Mouse (Mus musculus): ENCODE measurements around the gene Cant1.

DNA sequence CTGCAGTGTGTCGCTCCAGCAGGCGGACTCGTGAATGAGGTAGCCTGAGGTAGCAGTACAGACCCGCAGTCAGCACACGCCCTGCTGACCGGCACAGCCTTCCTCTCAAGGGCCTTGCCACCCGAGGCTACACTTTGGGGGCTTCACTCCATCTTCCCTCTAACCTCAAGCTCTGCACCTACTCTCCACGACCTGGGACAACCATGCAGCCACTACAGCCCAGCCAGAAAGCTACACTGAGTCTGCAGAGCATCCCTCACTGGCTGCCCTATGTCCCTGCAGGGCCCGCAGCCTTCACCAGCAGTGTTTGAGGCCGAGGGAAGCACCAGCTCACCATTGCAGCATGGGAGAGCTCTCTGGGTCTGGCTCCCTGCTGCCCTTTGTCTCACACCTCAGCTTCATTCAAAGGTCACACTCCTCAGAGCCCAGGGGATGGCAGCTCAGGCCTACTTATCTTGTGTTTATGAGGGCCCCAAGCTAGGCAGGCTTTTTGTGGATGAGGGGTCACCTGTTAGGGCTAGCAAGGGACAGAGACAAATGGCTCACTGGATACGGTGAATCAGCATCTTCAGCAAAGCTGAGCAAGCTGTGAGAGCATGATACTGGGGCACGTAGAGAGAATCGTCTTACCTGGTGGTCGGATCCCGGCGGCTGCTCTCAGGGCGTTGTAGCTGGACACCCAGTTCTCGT, 10.7 kb downstream of the Cant1 start:
- TF ChIP-seq GATA1 (IDR thresholded peaks at IDR 0.05; ENCODE audit: low read length), result no peak
- no peak for TF ChIP-seq TAL1 (IDR thresholded peaks at IDR 0.05; ENCODE audit: low read length)
